Mouse (Mus musculus) myocyte (in vitro differentiated cells): Measurements from ENCODE around the gene Sema5a.

ENCODE experiments used
- E2F4 ChIP-seq: IDR thresholded peaks from one replicate; pipeline ENCODE4 v1.6.1; 2011; ENCODE audit warnings: mild to moderate bottlenecking, control low read depth, moderate library complexity; ENCODE audit not compliant: insufficient read depth
- MAX ChIP-seq: IDR thresholded peaks from one replicate; pipeline ENCODE4 v1.6.1; 2011; ENCODE audit warnings: low read depth, mild to moderate bottlenecking, control low read depth
- MYOD1 ChIP-seq, 3 experiments: IDR thresholded peaks; one replicate each; pipeline ENCODE4 v1.6.1; 2011; ENCODE audit warnings: control low read depth in 2 of 3, low read depth in 2 of 3, mild to moderate bottlenecking in 2 of 3, moderate library complexity in 1 of 3; ENCODE audit not compliant: insufficient read length in 2 of 3, control insufficient read depth in 1 of 3
- MYOG ChIP-seq, 3 experiments: IDR thresholded peaks; one replicate each; pipeline ENCODE4 v1.6.1; 2011; ENCODE audit warnings: control low read depth in 2 of 3, low read depth in 2 of 3, mild to moderate bottlenecking in 2 of 3; ENCODE audit not compliant: insufficient read length in 2 of 3, control insufficient read depth in 1 of 3, insufficient read depth in 1 of 3
- POLR2A ChIP-seq: IDR thresholded peaks from one replicate; pipeline ENCODE4 v1.6.1; 2011; ENCODE audit warnings: low read depth, mild to moderate bottlenecking, control low read depth, moderate library complexity; ENCODE audit not compliant: insufficient read length
- POLR2AphosphoS2 ChIP-seq: IDR thresholded peaks from one replicate; pipeline ENCODE4 v1.6.1; 2011; ENCODE audit warnings: low read depth, control low read depth; ENCODE audit not compliant: insufficient read length
- SRF ChIP-seq: IDR thresholded peaks from one replicate; pipeline ENCODE4 v1.6.1; 2011; ENCODE audit warnings: low read depth; ENCODE audit not compliant: control insufficient read depth, insufficient read length
- TCF12 ChIP-seq: IDR thresholded peaks from one replicate; pipeline ENCODE4 v1.6.1; 2011; ENCODE audit warnings: mild to moderate bottlenecking, control low read depth; ENCODE audit not compliant: poor library complexity, insufficient read depth, severe bottlenecking
- USF1 ChIP-seq: IDR thresholded peaks from one replicate; pipeline ENCODE4 v1.6.1; 2011; ENCODE audit warnings: low read depth, mild to moderate bottlenecking, control low read depth, moderate library complexity

GRCm38 (mm10) chr15:32460238-32460637 lies 215.6 kb downstream of the Sema5a start:
- no peak for TF ChIP-seq MYOD1 (IDR thresholded peaks at IDR 0.05; ENCODE audit: control insufficient read depth in 1 of 3, insufficient read length in 2 of 3, low read depth in 2 of 3)
- TF ChIP-seq TCF12, result no peak
- TF ChIP-seq POLR2A, result no peak
- no peak for TF ChIP-seq MAX
- no peak for TF ChIP-seq POLR2AphosphoS2
- no peak for TF ChIP-seq E2F4
- no peak for TF ChIP-seq USF1
- TF ChIP-seq SRF, result no peak
- no peak for TF ChIP-seq MYOG (IDR thresholded peaks at IDR 0.05; ENCODE audit: control insufficient read depth in 1 of 3, insufficient read depth in 1 of 3, insufficient read length in 2 of 3, low read depth in 2 of 3)
